Mouse (Mus musculus) layer of hippocampus, adult 9-11 months (tissue): ENCODE measurements around the gene Gck.
"Not testable (repeated sequence)": the region's sequence is repeated elsewhere in the genome, so short reads cannot be mapped to it uniquely, and the experiment has no call there.

Experiments used
- DNase-seq: peaks from one replicate; pipeline ENCODE4 v3.0.0; 2022

The Gck gene

GRCm38 (mm10) chr11:5954435-5954834 lies 4.6 kb upstream of the Gck start:
- DNase-seq: no peak

- DNase-seq: no peak
Measured at GRCm38 (mm10) chr11:5953130-5953765, 3.4 kb upstream of the Gck start.

GRCm38 (mm10) chr11:5952501-5952900 lies 2.6 kb upstream of the Gck start:
- DNase-seq: no peak

GRCm38 (mm10) chr11:5948546-5949250 lies 1.2 kb downstream of the Gck start:
- no peak for DNase-seq

- no peak for DNase-seq
Measured at GRCm38 (mm10) chr11:5947796-5948195, 2.1 kb downstream of the Gck start.

GRCm38 (mm10) chr11:5945096-5945495 lies 4.8 kb downstream of the Gck start:
- no peak for DNase-seq

- no peak for DNase-seq
Measured at GRCm38 (mm10) chr11:5942966-5943365, 6.9 kb downstream of the Gck start.

GRCm38 (mm10) chr11:5934531-5934930 lies 15.3 kb downstream of the Gck start:
- DNase-seq: not testable (repeated sequence)

GRCm38 (mm10) chr11:5931947-5932346 lies 17.9 kb downstream of the Gck start:
- not testable (repeated sequence) for DNase-seq

- no peak for DNase-seq
Measured at GRCm38 (mm10) chr11:5930578-5930977, 19.3 kb downstream of the Gck start.

GRCm38 (mm10) chr11:5926696-5927220 lies 23.1 kb downstream of the Gck start:
- no peak for DNase-seq

GRCm38 (mm10) chr11:5924699-5925098 lies 25.2 kb downstream of the Gck start:
- no peak for DNase-seq

- DNase-seq: no peak
Measured at GRCm38 (mm10) chr11:5920323-5920960, 29.4 kb downstream of the Gck start.

- DNase-seq: no peak
Measured at GRCm38 (mm10) chr11:5919606-5920005, 30.3 kb downstream of the Gck start.

- DNase-seq: no peak
Measured at GRCm38 (mm10) chr11:5918111-5918510, 31.8 kb downstream of the Gck start.

GRCm38 (mm10) chr11:5916178-5916548 lies 33.7 kb downstream of the Gck start:
- no peak for DNase-seq

GRCm38 (mm10) chr11:5915429-5916177 lies 34.3 kb downstream of the Gck start:
- no peak for DNase-seq

GRCm38 (mm10) chr11:5914940-5915339 lies 34.9 kb downstream of the Gck start:
- no peak for DNase-seq

GRCm38 (mm10) chr11:5913936-5914335 lies 35.9 kb downstream of the Gck start:
- DNase-seq: no peak

GRCm38 (mm10) chr11:5913256-5913655 lies 36.6 kb downstream of the Gck start:
- DNase-seq: no peak

GRCm38 (mm10) chr11:5912635-5913034 lies 37.2 kb downstream of the Gck start:
- DNase-seq: peak; percentile 57

GRCm38 (mm10) chr11:5908642-5909041 lies 41.2 kb downstream of the Gck start:
- DNase-seq: no peak

- no peak for DNase-seq
Measured at GRCm38 (mm10) chr11:5907096-5907495, 42.8 kb downstream of the Gck start.
